Mouse (Mus musculus): Measurements from ENCODE around the gene Prr12. TPM values are rescaled to one million over a fixed set of nuclear protein-coding genes. Genes with fewer than 3 reads are reported as not detected.

The Prr12 gene
- polyA plus RNA-seq, 1 experiment from 2014 or later, result 14.0 TPM

- Histone ChIP-seq H3K27ac (no peak overlapping the region), H3K36me3 (peaks cover 40% of the 10 kb centered on the region), H3K4me1 (peaks cover 33% of the 10 kb centered on the region), H3K4me2 (replicated peaks) (0 out of 2 replicates have a peak overlapping the region, but pooled peaks have one; percentile 86), H3K9me3 (replicated peaks) (no peaks in the 10 kb centered on the region), H3K9ac (no peak overlapping the region), H3K4me3 (no peak overlapping the region), H3K27me3 (no peaks in the 10 kb centered on the region)
- 96% methylated on average over 3 of the region's 3 CpGs for WGBS
- no peak for ATAC-seq (ENCODE audit: low FRiP score)
Observed at GRCm38 (mm10) chr7:45014096-45014451, 38.6 kb downstream of the Prr12 start.

GRCm38 (mm10) chr7:45013366-45014095, 39.1 kb downstream of the Prr12 start:
- no peak overlapping the region for H3K27ac ChIP-seq
- no peak overlapping the region for H3K4me3 ChIP-seq
- ATAC-seq (ENCODE audit: low FRiP score), result no peak
- peaks cover 44% of the 10 kb centered on the region for H3K36me3 ChIP-seq
- H3K9ac ChIP-seq, result no peak overlapping the region
- H3K4me2 ChIP-seq (replicated peaks), result no peak overlapping the region
- H3K4me1 ChIP-seq, result peaks cover 31% of the 10 kb centered on the region
- H3K9me3 ChIP-seq (replicated peaks), result no peaks in the 10 kb centered on the region
- 97% methylated on average over 16 of the region's 16 CpGs for WGBS
- H3K27me3 ChIP-seq, result no peaks in the 10 kb centered on the region

DNA sequence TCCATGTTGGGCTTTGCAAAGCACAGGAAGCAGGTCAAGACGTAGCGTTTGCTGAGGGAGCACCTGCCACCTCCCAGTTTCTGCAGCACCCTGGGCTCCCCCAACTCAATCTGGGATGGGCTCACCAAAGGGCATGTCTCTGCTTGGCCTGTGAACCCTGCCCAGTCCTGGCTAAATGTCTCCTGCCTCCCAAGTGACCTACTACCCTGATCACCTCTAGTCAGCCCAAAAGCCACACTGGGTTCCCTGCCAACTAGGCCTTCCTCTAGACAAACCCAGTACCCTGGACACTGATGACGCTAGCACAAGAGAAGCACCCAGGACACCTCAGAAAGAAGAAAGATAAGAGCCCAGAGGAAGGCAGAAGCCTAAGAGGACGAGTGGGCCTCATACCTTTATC, 39.9 kb downstream of the Prr12 start:
- H3K9ac ChIP-seq, result peak overlapping the region; percentile 18; the same call in 1 of the 2 replicates
- peaks cover 26% of the 10 kb centered on the region for H3K4me1 ChIP-seq
- no peak overlapping the region for H3K27ac ChIP-seq
- 89% methylated on average over 4 of the region's 4 CpGs for WGBS
- H3K27me3 ChIP-seq, result no peaks in the 10 kb centered on the region
- no peak for ATAC-seq (ENCODE audit: low FRiP score)
- no peaks in the 10 kb centered on the region for H3K9me3 ChIP-seq (replicated peaks)
- no peak overlapping the region for H3K4me3 ChIP-seq
- H3K36me3 ChIP-seq, result peaks cover 51% of the 10 kb centered on the region
- H3K4me2 ChIP-seq (replicated peaks), result no peak overlapping the region

- WGBS, result 96% methylated on average over 6 of the region's 6 CpGs
Observed at GRCm38 (mm10) chr7:45012011-45012410, 40.7 kb downstream of the Prr12 start.

GRCm38 (mm10) chr7:45008411-45008810, 44.3 kb downstream of the Prr12 start:
- no peak overlapping the region for H3K9ac ChIP-seq
- no peak for ATAC-seq (ENCODE audit: low FRiP score)
- no peak overlapping the region for H3K27ac ChIP-seq
- peaks cover 92% of the 10 kb centered on the region for H3K36me3 ChIP-seq
- 94% methylated on average over 19 of the region's 19 CpGs for WGBS
- H3K27me3 ChIP-seq, result no peaks in the 10 kb centered on the region
- H3K4me1 ChIP-seq, result no peaks in the 10 kb centered on the region; the same call in 1 of the 2 replicates
- H3K9me3 ChIP-seq (replicated peaks), result no peaks in the 10 kb centered on the region
- H3K4me3 ChIP-seq, result no peak overlapping the region
- no peak overlapping the region for H3K4me2 ChIP-seq (replicated peaks)

More at GRCm38 (mm10) chr7:45012011-45012410, 40.7 kb downstream of the Prr12 start:
- Histone ChIP-seq H3K27ac (no peak overlapping the region), H3K36me3 (peaks cover 59% of the 10 kb centered on the region), H3K4me2 (replicated peaks) (no peak overlapping the region), H3K27me3 (no peaks in the 10 kb centered on the region), H3K9me3 (replicated peaks) (no peaks in the 10 kb centered on the region), H3K4me1 (peaks cover 22% of the 10 kb centered on the region), H3K4me3 (no peak overlapping the region), H3K9ac (no peak overlapping the region)
- no peak for ATAC-seq (ENCODE audit: low FRiP score)

DNA sequence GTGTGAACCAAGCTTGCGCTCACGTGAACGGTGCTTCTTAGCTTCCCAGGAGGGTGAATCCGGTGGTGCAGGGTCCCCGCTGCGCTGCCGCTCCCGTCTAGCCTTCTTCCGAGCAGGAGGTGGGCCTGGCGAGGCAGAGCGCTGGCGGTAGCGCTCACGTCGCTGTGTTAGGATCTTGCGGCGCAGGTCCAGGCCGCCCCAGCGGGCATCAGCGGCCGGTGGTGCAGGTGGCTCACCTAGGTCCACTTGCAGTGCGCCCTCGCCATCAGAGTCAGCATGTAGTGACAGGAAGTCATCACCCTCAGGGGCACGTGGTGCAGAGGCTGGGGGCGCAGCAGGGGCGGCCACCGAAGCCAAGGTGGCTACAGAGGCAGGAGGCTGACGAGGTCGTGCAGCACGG, 44.8 kb downstream of the Prr12 start:
- no peak overlapping the region for H3K4me3 ChIP-seq
- H3K4me2 ChIP-seq (replicated peaks), result no peak overlapping the region
- no peak for ATAC-seq (ENCODE audit: low FRiP score)
- WGBS, result 96% methylated on average over 30 of the region's 30 CpGs
- no peaks in the 10 kb centered on the region for H3K9me3 ChIP-seq (replicated peaks)
- no peak overlapping the region for H3K9ac ChIP-seq
- H3K4me1 ChIP-seq, result no peaks in the 10 kb centered on the region; the same call in 1 of the 2 replicates
- peaks cover 94% of the 10 kb centered on the region for H3K36me3 ChIP-seq
- H3K27me3 ChIP-seq, result no peaks in the 10 kb centered on the region
- H3K27ac ChIP-seq, result no peak overlapping the region

GRCm38 (mm10) chr7:45007141-45007540, 45.5 kb downstream of the Prr12 start:
- Histone ChIP-seq H3K27ac (no peak overlapping the region), H3K9ac (no peak overlapping the region), H3K4me1 (no peaks in the 10 kb centered on the region), H3K4me3 (no peak overlapping the region), H3K27me3 (no peaks in the 10 kb centered on the region), H3K36me3 (peaks cover 94% of the 10 kb centered on the region), H3K9me3 (replicated peaks) (no peaks in the 10 kb centered on the region), H3K4me2 (replicated peaks) (no peak overlapping the region)
- ATAC-seq (ENCODE audit: low FRiP score), result no peak
- WGBS, result 97% methylated on average over 29 of the region's 29 CpGs

DNA sequence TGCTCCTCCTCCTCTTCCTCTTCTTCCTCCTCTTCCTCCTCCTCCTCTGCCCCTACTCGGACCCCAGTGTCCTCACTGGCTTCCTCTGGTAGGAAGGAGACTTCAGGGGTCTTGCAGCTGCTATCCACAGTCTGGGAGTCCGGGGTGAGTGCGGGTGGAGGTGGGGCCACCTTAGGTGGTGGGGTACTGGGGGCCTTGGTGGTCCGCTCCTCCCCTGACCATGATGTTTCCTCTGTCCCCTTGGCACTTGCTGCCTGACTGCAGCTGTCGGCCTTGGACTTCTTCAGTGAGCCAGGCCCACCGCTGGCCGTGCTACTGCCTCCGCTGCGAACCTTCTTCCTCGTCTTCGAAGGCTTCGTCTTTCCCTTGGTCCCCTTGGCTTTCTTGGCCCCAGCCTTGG, 46.2 kb downstream of the Prr12 start:
- WGBS, result 98% methylated on average over 12 of the region's 12 CpGs
- Histone ChIP-seq H3K27me3 (no peaks in the 10 kb centered on the region), H3K4me3 (no peak overlapping the region), H3K9me3 (replicated peaks) (no peaks in the 10 kb centered on the region), H3K36me3 (peaks cover 94% of the 10 kb centered on the region), H3K9ac (no peak overlapping the region), H3K4me2 (replicated peaks) (no peak overlapping the region), H3K27ac (no peak overlapping the region), H3K4me1 (no peaks in the 10 kb centered on the region)
- no peak for ATAC-seq (ENCODE audit: low FRiP score)

GRCm38 (mm10) chr7:45005321-45005992, 47.2 kb downstream of the Prr12 start:
- peaks cover 98% of the 10 kb centered on the region for H3K36me3 ChIP-seq
- no peak for ATAC-seq (ENCODE audit: low FRiP score)
- no peak overlapping the region for H3K27ac ChIP-seq
- whole genome bisulfite sequencing, result 94% methylated on average over 6 of the region's 6 CpGs
- no peaks in the 10 kb centered on the region for H3K27me3 ChIP-seq
- peak overlapping the region; percentile 27; the same call in 1 of the 2 replicates for H3K9ac ChIP-seq
- no peak overlapping the region for H3K4me2 ChIP-seq (replicated peaks)
- H3K4me1 ChIP-seq, result no peaks in the 10 kb centered on the region
- H3K9me3 ChIP-seq (replicated peaks), result no peaks in the 10 kb centered on the region
- no peak overlapping the region for H3K4me3 ChIP-seq

- 85% methylated on average over 3 of the region's 3 CpGs for WGBS
- H3K36me3 ChIP-seq, result peaks cover 98% of the 10 kb centered on the region
- no peak overlapping the region for H3K4me3 ChIP-seq
- H3K9me3 ChIP-seq (replicated peaks), result no peaks in the 10 kb centered on the region
- no peak overlapping the region for H3K27ac ChIP-seq
- H3K4me2 ChIP-seq (replicated peaks), result no peak overlapping the region
- H3K27me3 ChIP-seq, result no peaks in the 10 kb centered on the region
- H3K9ac ChIP-seq, result no peak overlapping the region
- H3K4me1 ChIP-seq, result peaks cover 2% of the 10 kb centered on the region; the same call in 1 of the 2 replicates
- no peak for ATAC-seq (ENCODE audit: low FRiP score)
Observed at GRCm38 (mm10) chr7:45004546-45004945, 48.1 kb downstream of the Prr12 start.

DNA sequence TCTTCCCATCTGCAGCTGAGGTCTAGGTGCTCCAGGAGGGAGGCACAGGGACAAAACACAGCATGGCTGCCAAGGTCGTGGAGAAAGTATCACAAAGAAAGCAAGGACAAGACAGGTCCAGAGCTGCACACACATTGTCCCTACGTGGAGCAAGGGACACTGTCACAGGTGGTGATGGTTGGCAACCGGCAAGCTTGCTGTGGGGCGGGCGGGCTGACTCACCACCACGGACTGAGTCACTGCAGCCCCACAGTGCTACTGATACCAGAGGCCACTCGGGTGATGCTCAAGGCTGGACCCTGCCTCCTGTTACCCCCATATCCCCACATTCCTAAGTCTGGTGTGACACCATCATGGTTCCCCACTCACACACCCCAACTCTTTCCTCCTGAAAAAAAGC, 50.2 kb downstream of the Prr12 start:
- H3K9ac ChIP-seq, result no peak overlapping the region
- 87% methylated on average over 7 of the region's 7 CpGs for WGBS
- H3K27me3 ChIP-seq, result no peaks in the 10 kb centered on the region
- H3K27ac ChIP-seq, result 0 out of 2 replicates have a peak overlapping the region, but pooled peaks have one; percentile 23
- H3K4me1 ChIP-seq, result peaks cover 17% of the 10 kb centered on the region
- no peak for ATAC-seq (ENCODE audit: low FRiP score)
- no peaks in the 10 kb centered on the region for H3K9me3 ChIP-seq (replicated peaks)
- peaks cover 80% of the 10 kb centered on the region for H3K36me3 ChIP-seq
- H3K4me3 ChIP-seq, result no peak overlapping the region
- H3K4me2 ChIP-seq (replicated peaks), result no peak overlapping the region

DNA sequence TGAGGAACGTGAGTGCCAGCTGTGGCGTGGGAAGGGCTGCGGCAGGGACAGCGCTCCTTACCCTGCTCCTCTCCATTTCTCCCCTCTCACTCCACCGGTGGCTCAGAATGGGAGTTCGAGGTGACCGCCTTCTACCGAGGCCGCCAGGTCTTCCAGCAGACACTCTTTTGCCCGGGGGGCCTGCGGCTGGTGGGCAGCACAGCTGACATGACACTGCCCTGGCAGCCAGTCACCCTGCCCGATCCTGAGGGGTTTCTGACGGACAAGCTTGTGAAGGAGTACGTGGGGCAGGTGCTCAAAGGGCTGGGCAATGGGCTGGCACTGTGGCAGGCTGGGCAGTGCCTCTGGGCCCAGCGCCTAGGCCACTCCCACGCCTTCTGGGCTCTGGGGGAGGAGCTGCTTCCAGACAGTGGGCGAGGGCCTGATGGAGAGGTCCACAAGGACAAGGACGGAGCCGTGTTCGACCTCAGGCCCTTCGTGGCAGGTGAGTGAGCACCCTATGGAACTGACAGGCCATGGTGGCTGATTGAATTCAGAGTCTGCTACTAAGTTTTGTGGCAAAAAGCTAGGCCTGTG, 52.1 kb downstream of the Prr12 start:
- Histone ChIP-seq H3K36me3 (peaks cover 64% of the 10 kb centered on the region), H3K27ac (no peak overlapping the region), H3K4me3 (no peak overlapping the region), H3K9me3 (replicated peaks) (no peaks in the 10 kb centered on the region), H3K27me3 (no peaks in the 10 kb centered on the region), H3K9ac (0 out of 2 replicates have a peak overlapping the region, but pooled peaks have one; percentile 15), H3K4me1 (peaks cover 27% of the 10 kb centered on the region), H3K4me2 (replicated peaks) (no peak overlapping the region)
- WGBS, result 89% methylated on average over 21 of the region's 21 CpGs
- no peak for ATAC-seq (ENCODE audit: low FRiP score)
